Mouse (Mus musculus) stomach, postnatal 0 days (tissue): Measurements from ENCODE around the gene Oscar.

Source experiments
- CTCF ChIP-seq: IDR thresholded peaks from 2 replicates; pipeline ENCODE4 v1.5.1; 2016; ENCODE audit warnings: antibody characterized with exemption, low read depth, mild to moderate bottlenecking, moderate library complexity
- EP300 ChIP-seq: optimal IDR thresholded peaks from 2 replicates; pipeline ENCODE3; 2016; ENCODE audit warnings: antibody characterized with exemption

DNA sequence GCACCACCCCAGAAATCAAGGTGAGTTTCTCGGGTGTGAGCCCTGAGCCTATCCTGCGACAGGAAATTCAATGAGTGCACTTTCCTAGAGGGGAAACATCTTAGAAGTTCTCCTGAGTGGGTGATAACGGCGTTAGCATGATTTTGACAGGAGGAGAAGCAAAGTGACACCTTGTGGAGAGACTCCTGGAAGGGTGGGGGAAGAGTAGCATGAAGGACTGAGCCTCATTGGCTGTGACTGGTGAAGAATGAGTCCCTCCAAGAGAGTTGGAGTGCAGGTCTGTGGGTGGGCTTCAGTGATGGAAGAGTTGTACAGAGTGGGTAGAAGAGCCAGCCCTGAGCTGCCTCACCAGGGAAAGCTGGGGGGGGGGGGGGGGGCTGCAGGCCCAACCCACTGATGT, 41.0 kb upstream of the Oscar start:
- TF ChIP-seq CTCF, result no peak
- TF ChIP-seq EP300, result no peak
